Mouse (Mus musculus) ES-Bruce4 (cell line): ENCODE measurements around the gene Tpcn1. TPM values are rescaled to one million over a fixed set of nuclear protein-coding genes. Genes with fewer than 3 reads are reported as not detected.

Experiments
- H3K27ac ChIP-seq: 2 replicates; pipeline ENCODE4 v1.5.1; 2012; ENCODE audit warnings: low read length, inconsistent platforms; ENCODE audit not compliant: insufficient read depth
- H3K27me3 ChIP-seq: 2 replicates; pipeline ENCODE4 v1.6.1; 2012; ENCODE audit warnings: mild to moderate bottlenecking, low read length, inconsistent platforms; ENCODE audit not compliant: control insufficient read depth, poor library complexity, insufficient read depth, severe bottlenecking
- H3K36me3 ChIP-seq: 2 replicates; pipeline ENCODE4 v1.6.1; 2012; ENCODE audit warnings: inconsistent platforms, mild to moderate bottlenecking, low read length, moderate library complexity; ENCODE audit not compliant: control insufficient read depth, poor library complexity, insufficient read depth, severe bottlenecking
- H3K4me1 ChIP-seq: one replicate; pipeline ENCODE4 v1.8.1; 2011; ENCODE audit warnings: low read length; ENCODE audit not compliant: control insufficient read depth, insufficient read depth
- H3K4me3 ChIP-seq: 2 replicates; pipeline ENCODE4 v1.5.1; 2011; ENCODE audit warnings: low read depth, mild to moderate bottlenecking, low read length
- H3K9ac ChIP-seq: 2 replicates; pipeline ENCODE4 v1.6.1; 2012; ENCODE audit warnings: low read depth, mild to moderate bottlenecking, inconsistent platforms; ENCODE audit not compliant: poor library complexity, severe bottlenecking
- H3K9me3 ChIP-seq: replicated peaks from 2 replicates; pipeline ENCODE4 v1.6.1; 2012; ENCODE audit warnings: mild to moderate bottlenecking, low read length, inconsistent platforms; ENCODE audit not compliant: control insufficient read depth, poor library complexity, insufficient read depth, severe bottlenecking
- CTCF ChIP-seq: IDR thresholded peaks from one replicate; pipeline ENCODE4 v1.8.1; 2011; ENCODE audit warnings: low read depth, low read length
- EP300 ChIP-seq: IDR thresholded peaks from 2 replicates; pipeline ENCODE4 v1.6.1; 2011; ENCODE audit warnings: low read depth, low read length; ENCODE audit not compliant: insufficient read depth
- POLR2A ChIP-seq: IDR thresholded peaks from one replicate; pipeline ENCODE4 v1.8.1; 2011; ENCODE audit warnings: low read length; ENCODE audit not compliant: insufficient read depth
- polyA plus RNA-seq: library from polyadenylated mRNA; stranded (reverse); fragments of >200 nt; gene quantifications from 2 replicates; pipeline ENCODE4 v1.2.4, GENCODE M21; 2011; ENCODE audit warnings: low read depth; ENCODE audit not compliant: missing spikeins, insufficient read depth, insufficient read length

Tpcn1 gene
- polyA plus RNA-seq, 1 experiment = 13.2 TPM

- H3K9me3 ChIP-seq = no peaks in the 10 kb centered on the region
- no peaks in the 10 kb centered on the region for H3K27me3 ChIP-seq
- TF ChIP-seq POLR2A (no peak), CTCF (no peak), EP300 (peak; percentile 74; the same call in 1 of the 2 replicates)
- no peaks in the 10 kb centered on the region for H3K36me3 ChIP-seq
- peak overlapping the region; percentile 55 for H3K9ac ChIP-seq
- peak overlapping the region; percentile 16 for H3K4me3 ChIP-seq
- H3K27ac ChIP-seq = peak overlapping the region; percentile 74
- H3K4me1 ChIP-seq = no peaks in the 10 kb centered on the region
These were observed 25.2 kb downstream of the Tpcn1 start for GRCm38 (mm10) chr5:120562956-120563913.

GRCm38 (mm10) chr5:120560616-120561311, 27.7 kb downstream of the Tpcn1 start:
- Histone ChIP-seq H3K4me3 (no peak overlapping the region), H3K9me3 (no peaks in the 10 kb centered on the region), H3K9ac (no peak overlapping the region), H3K27ac (no peak overlapping the region), H3K36me3 (no peaks in the 10 kb centered on the region), H3K27me3 (no peaks in the 10 kb centered on the region), H3K4me1 (no peaks in the 10 kb centered on the region)
- no peak for TF ChIP-seq CTCF
- TF ChIP-seq POLR2A = no peak
- TF ChIP-seq EP300 = no peak

GRCm38 (mm10) chr5:120560129-120560615, 28.3 kb downstream of the Tpcn1 start:
- Histone ChIP-seq H3K9ac (no peak overlapping the region), H3K9me3 (no peaks in the 10 kb centered on the region), H3K4me1 (no peaks in the 10 kb centered on the region), H3K4me3 (no peak overlapping the region), H3K27me3 (no peaks in the 10 kb centered on the region), H3K36me3 (no peaks in the 10 kb centered on the region), H3K27ac (no peak overlapping the region)
- TF ChIP-seq CTCF = no peak
- no peak for TF ChIP-seq POLR2A
- no peak for TF ChIP-seq EP300

GRCm38 (mm10) chr5:120558762-120559161, 29.7 kb downstream of the Tpcn1 start:
- Histone ChIP-seq H3K9ac (peak overlapping the region; percentile 12; the same call in 1 of the 2 replicates), H3K27me3 (no peaks in the 10 kb centered on the region), H3K4me1 (no peaks in the 10 kb centered on the region), H3K27ac (no peak overlapping the region), H3K36me3 (no peaks in the 10 kb centered on the region), H3K9me3 (no peaks in the 10 kb centered on the region), H3K4me3 (peak overlapping the region; percentile 18)
- TF ChIP-seq EP300 (no peak), POLR2A (no peak), CTCF (no peak)

DNA sequence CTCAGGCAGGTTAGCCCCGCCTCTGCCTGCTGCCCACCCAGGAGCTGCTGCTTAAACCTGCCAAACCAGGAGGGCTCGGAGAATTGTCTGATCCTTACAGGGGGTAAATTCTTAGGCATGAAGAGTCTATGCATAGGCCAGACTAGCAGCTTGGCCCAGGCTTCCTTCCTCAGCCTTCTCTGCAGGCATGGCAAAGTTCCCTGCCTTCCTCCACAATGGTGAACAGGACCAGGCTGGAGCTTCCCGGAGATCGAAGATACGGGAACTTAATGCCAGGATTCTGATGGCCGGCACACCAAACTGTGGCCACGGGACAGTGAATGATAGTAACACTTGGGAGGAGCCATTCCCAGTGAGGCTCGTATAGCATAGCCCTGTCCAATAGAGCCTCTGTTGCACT, 30.4 kb downstream of the Tpcn1 start:
- no peaks in the 10 kb centered on the region for H3K36me3 ChIP-seq
- no peak overlapping the region for H3K4me3 ChIP-seq
- no peak overlapping the region for H3K27ac ChIP-seq
- no peaks in the 10 kb centered on the region for H3K4me1 ChIP-seq
- no peaks in the 10 kb centered on the region for H3K9me3 ChIP-seq
- no peaks in the 10 kb centered on the region for H3K27me3 ChIP-seq
- no peak for TF ChIP-seq CTCF
- no peak for TF ChIP-seq EP300
- TF ChIP-seq POLR2A = no peak
- H3K9ac ChIP-seq = no peak overlapping the region

DNA sequence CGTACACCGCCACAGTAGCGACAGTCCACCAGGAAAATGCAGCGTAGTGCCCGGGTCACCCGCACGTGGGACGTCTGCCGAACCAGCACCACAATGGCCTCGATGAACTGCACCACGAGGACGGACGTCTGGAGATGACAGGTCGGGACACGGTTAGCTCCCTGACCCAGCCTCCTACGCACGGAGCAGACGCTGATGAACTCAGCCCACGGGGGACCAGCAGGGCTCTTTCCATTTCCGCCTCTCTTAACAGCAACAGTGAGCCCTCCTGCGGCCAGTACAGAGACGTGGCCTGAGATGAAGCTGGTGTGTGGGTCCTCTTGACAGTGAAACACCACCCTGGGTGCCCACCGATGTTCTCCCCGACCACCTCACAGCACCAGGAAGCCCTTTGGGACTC, 32.6 kb downstream of the Tpcn1 start:
- Histone ChIP-seq H3K27me3 (no peaks in the 10 kb centered on the region), H3K4me3 (no peak overlapping the region), H3K36me3 (no peaks in the 10 kb centered on the region), H3K9me3 (no peaks in the 10 kb centered on the region), H3K9ac (no peak overlapping the region), H3K4me1 (no peaks in the 10 kb centered on the region), H3K27ac (no peak overlapping the region)
- TF ChIP-seq POLR2A = no peak
- no peak for TF ChIP-seq EP300
- TF ChIP-seq CTCF = no peak
